Mouse (Mus musculus): ENCODE data around the gene Sfta2.

GRCm38 (mm10) chr17:35638475-35639190 is 37.3 kb downstream of the Sfta2 start:
- TF ChIP-seq CTCF (conservative IDR thresholded peaks at IDR 0.05; ENCODE audit: low read length) (no peak), NANOG (IDR thresholded peaks at IDR 0.05; ENCODE audit: borderline replicate concordance, low read length) (no peak)

Data from E14TG2a.4 (cell line).